Mouse (Mus musculus) heart, embryonic 10.5 days (tissue): ENCODE results near the gene Tmco3. TPM values are rescaled to one million over a fixed set of nuclear protein-coding genes. Genes with fewer than 3 reads are reported as not detected.

Source experiments
- DNase-seq: peaks from one replicate; pipeline ENCODE4 v3.0.0-alpha.2; 2017; ENCODE audit warnings: low spot score
- H3K27ac ChIP-seq: fragments of 300-500 bp; sonication (generic); 2 replicates; pipeline ENCODE4 v1.5.1; 2016; ENCODE audit warnings: mild to moderate bottlenecking
- H3K27me3 ChIP-seq: fragments of 300-500 bp; sonication (generic); 2 replicates; pipeline ENCODE4 v1.6.1; 2016; ENCODE audit warnings: mild to moderate bottlenecking; ENCODE audit not compliant: poor library complexity, insufficient read depth, severe bottlenecking
- H3K36me3 ChIP-seq: fragments of 300-500 bp; sonication (generic); 2 replicates; pipeline ENCODE4 v1.6.1; 2016; ENCODE audit warnings: mild to moderate bottlenecking, moderate library complexity
- H3K4me1 ChIP-seq: fragments of 300-500 bp; sonication (generic); 2 replicates; pipeline ENCODE4 v1.6.1; 2016; ENCODE audit warnings: mild to moderate bottlenecking
- H3K4me3 ChIP-seq: fragments of 300-500 bp; sonication (generic); 2 replicates; pipeline ENCODE4 v1.5.1; 2016; ENCODE audit warnings: mild to moderate bottlenecking, moderate library complexity
- H3K9me3 ChIP-seq: fragments of 300-500 bp; sonication (generic); 2 replicates; pipeline ENCODE4 v1.6.1; 2016; ENCODE audit warnings: mild to moderate bottlenecking, moderate library complexity
- WGBS: fragments of 180-500 bp; shearing (Covaris S2); methylation state at CpG from one replicate; pipeline ENCODE4 v1.1.7; 2016; 5-methylcytosine and 5-hydroxymethylcytosine counted together
- polyA plus RNA-seq: library from polyadenylated mRNA; unstranded; fragments of >200 nt; fragmentation: Nextera tagmentation; extraction: Ambion mirVana; gene quantifications from 2 replicates; pipeline ENCODE4 v1.2.1, GENCODE M21; 2016

The Tmco3 gene
- polyA plus RNA-seq, 1 experiment from 2014 or later = 39.6 TPM

DNA sequence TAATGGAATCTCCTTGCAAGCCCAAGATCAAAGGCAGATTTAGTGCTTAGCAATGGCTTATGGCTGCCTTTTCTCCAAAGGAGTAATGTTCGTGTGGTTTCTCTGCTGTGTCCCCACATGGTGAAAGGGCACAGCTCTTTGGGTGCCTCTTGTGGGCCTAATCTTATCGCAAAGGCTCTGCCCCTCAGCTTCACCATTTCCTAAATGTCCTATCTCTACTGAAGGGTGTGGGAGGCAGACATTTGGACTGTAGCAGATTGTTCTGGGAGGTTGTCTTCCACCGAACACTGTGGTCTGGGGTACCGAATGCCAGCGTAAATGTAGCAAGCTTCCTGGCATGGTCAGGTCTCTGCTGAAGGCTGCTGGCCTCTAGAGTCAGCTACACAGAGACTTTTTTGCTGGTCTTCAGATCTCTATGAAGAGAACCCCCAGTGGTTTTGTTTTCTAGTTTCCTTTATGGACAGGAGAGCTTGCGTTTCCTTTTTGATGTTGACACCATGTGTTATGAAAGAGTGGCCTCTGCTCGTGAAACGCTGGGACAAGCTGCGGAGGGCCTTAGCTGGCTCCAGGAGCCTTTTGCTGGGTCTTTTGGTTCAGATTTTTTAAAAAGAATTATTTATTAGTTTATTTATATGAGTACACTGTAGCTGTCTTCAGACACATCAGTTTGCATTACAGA lies 65.3 kb downstream of the Tmco3 start:
- Histone ChIP-seq H3K4me3 (no peak overlapping the region), H3K9me3 (no peaks in the 10 kb centered on the region), H3K4me1 (peaks cover 54% of the 10 kb centered on the region), H3K36me3 (peaks cover 99% of the 10 kb centered on the region), H3K27ac (no peak overlapping the region), H3K27me3 (no peaks in the 10 kb centered on the region)
- 70% methylated on average over 9 of the region's 9 CpGs for WGBS
- no peak for DNase-seq

DNA sequence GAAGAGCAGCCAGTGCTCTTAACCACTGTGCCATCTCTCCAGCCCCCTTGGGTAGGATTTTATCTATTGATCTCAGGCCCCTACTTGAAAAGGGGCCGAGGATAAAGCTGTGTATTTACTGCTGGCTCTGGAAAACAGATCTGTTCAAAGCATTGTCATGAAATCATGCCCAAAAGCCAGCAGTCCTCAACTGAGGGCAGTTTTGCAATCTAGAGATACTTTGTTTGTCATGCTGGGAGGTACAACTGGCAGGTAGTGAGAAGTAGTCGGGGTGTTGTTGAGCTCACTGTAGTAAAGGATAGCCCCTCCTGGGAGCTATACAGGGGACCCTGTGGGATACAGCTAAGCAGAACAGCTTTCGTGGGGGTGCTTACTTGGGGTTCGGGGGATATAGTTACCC lies 65.9 kb downstream of the Tmco3 start:
- DNase-seq = no peak
- H3K4me1 ChIP-seq = peaks cover 54% of the 10 kb centered on the region
- H3K27me3 ChIP-seq = no peaks in the 10 kb centered on the region

DNA sequence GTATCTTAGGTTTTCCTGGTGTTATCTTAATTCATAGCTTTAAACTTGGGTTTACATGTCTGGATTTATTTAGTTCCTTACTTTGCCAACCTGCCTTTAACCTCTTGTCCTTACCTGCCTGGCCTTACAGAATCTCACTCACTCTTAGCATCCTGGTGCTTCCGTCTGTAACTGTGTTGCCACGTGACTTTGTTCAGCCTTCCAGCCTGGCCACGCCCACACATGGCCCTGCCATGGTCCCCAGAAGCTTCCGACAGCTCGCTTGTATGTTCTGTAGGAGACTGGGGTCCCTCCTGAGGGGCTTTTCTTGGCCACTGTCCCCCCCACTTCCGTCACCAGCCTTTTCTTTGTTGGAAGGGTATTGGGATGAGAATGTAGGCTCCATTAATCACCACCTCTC lies 68.2 kb downstream of the Tmco3 start:
- 86% methylated on average over 6 of the region's 6 CpGs for WGBS
- peaks cover 40% of the 10 kb centered on the region for H3K4me1 ChIP-seq
- H3K36me3 ChIP-seq = peaks cover 99% of the 10 kb centered on the region
- H3K27me3 ChIP-seq = no peaks in the 10 kb centered on the region
- no peak for DNase-seq
- no peak overlapping the region for H3K4me3 ChIP-seq
- H3K27ac ChIP-seq = no peak overlapping the region
- H3K9me3 ChIP-seq = no peaks in the 10 kb centered on the region

More for the DNA sequence above, 65.9 kb downstream of the Tmco3 start:
- Histone ChIP-seq H3K27ac (no peak overlapping the region), H3K4me3 (no peak overlapping the region), H3K36me3 (peaks cover 99% of the 10 kb centered on the region), H3K9me3 (no peaks in the 10 kb centered on the region)
- 86% methylated on average over 4 of the region's 4 CpGs for WGBS

DNA sequence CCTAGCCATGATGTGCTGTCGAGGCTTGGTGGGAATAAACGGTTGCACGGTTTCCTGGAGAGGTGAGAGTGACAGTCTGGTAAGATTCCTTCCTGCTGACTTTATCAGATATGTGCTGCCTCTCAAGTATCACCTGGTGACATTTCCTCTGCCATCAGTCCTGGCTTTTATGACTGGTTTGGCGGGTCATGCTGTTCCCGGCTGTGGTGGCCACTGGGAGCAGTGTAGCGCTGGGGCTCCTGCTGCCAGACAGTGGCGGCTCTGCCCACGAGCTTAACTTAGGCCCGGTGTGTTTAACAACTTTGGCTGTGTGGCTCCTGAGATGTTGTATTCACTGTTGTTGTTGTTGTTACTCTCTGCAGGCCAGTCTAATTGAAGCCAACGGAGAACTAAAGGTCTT lies 68.7 kb downstream of the Tmco3 start:
- no peak for DNase-seq
- no peak overlapping the region for H3K4me3 ChIP-seq
- no peaks in the 10 kb centered on the region for H3K27me3 ChIP-seq
- peaks cover 99% of the 10 kb centered on the region for H3K36me3 ChIP-seq
- WGBS = 85% methylated on average over 10 of the region's 10 CpGs
- no peaks in the 10 kb centered on the region for H3K9me3 ChIP-seq
- peaks cover 35% of the 10 kb centered on the region for H3K4me1 ChIP-seq
- no peak overlapping the region for H3K27ac ChIP-seq

DNA sequence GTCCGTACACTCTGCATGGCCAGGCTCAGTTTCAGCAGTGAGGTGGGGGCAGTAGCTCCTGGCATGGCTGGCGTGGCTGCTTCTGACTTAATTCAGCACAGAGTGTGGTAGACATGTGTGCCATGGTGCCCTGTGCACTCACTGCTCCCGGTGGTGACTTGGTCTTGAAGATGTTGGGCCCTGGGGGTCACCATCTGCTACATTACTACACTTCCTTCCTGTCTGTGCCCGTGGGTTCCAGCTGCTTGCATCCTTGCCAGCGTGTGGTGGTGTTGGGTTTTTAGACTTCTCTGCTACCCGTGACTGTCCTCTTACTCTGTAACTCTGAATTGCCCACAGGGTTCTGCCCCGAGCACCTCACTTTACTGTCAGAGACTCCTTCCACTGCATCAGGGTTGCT lies 72.2 kb downstream of the Tmco3 start:
- no peaks in the 10 kb centered on the region for H3K9me3 ChIP-seq
- no peak for DNase-seq
- peaks cover 94% of the 10 kb centered on the region for H3K36me3 ChIP-seq
- no peak overlapping the region for H3K27ac ChIP-seq
- H3K27me3 ChIP-seq = no peaks in the 10 kb centered on the region
- 93% methylated on average over 7 of the region's 7 CpGs for WGBS
- H3K4me1 ChIP-seq = peaks cover 9% of the 10 kb centered on the region; the same call in 1 of the 2 replicates
- H3K4me3 ChIP-seq = no peak overlapping the region

DNA sequence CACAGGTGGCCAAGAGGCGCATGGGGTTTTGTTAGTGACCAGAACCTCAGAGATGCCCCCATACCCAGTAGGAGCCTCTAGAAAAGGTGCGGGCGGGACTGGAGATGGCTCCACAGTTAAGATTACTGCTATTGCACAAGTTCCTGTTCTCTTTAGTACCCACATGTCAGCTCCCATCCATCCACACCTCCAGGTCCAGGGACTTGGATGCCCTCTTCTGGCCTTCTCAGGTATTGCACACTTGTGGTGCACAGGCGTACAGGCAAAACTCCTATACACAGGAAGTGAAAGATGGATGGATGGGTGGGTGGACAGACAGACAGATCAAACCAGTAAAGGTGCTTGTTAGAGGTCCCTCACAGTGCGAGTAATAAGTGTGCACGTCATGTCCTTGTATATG lies 73.9 kb downstream of the Tmco3 start:
- no peak overlapping the region for H3K4me3 ChIP-seq
- 97% methylated on average over 6 of the region's 6 CpGs for WGBS
- H3K4me1 ChIP-seq = no peaks in the 10 kb centered on the region
- H3K9me3 ChIP-seq = no peaks in the 10 kb centered on the region
- no peak overlapping the region for H3K27ac ChIP-seq
- peaks cover 94% of the 10 kb centered on the region for H3K36me3 ChIP-seq
- no peak for DNase-seq
- H3K27me3 ChIP-seq = no peaks in the 10 kb centered on the region

Other genes starting within 250 kb of the Tmco3 start
- 0.38 and 1.9 TPM in 2 replicates for gene Proz, start 227.3 kb upstream of the Tmco3 start, polyA plus RNA-seq
- gene Pcid2, start 182.7 kb upstream of the Tmco3 start, polyA plus RNA-seq = 33.0 and 39.4 TPM in 2 replicates
- gene Cul4a, start 182.6 kb upstream of the Tmco3 start, polyA plus RNA-seq = 107 and 124 TPM in 2 replicates
- gene Lamp1, start 129.0 kb upstream of the Tmco3 start, polyA plus RNA-seq = 290 and 334 TPM in 2 replicates
- gene Grtp1, start 87.6 kb upstream of the Tmco3 start, polyA plus RNA-seq = 30.5 and 34.0 TPM in 2 replicates
- gene Adprhl1, start 34.0 kb upstream of the Tmco3 start, polyA plus RNA-seq = 49.3 and 117 TPM in 2 replicates
- gene Dcun1d2, start 59 bp upstream of the Tmco3 start, polyA plus RNA-seq = 23.5 and 27.3 TPM in 2 replicates
- gene Tfdp1, start 50.6 kb downstream of the Tmco3 start, polyA plus RNA-seq = 120 and 144 TPM in 2 replicates
- gene Atp4b, start 108.6 kb downstream of the Tmco3 start, polyA plus RNA-seq = not detected in 2 replicates
- gene Grk1, start 116.9 kb downstream of the Tmco3 start, polyA plus RNA-seq = 0.10 TPM in 1 of 2 replicates, not detected in the other
- 0.18 TPM in 1 of 2 replicates, not detected in the other for gene Tmem255b, start 147.0 kb downstream of the Tmco3 start, polyA plus RNA-seq
- 13.8 and 23.3 TPM in 2 replicates for gene Gas6, start 206.3 kb downstream of the Tmco3 start, polyA plus RNA-seq